Mouse (Mus musculus) v-Abl transformed pro-B cells (cell line): ENCODE measurements around the gene Cd4.
"Not testable (repeated sequence)": the region's sequence is repeated elsewhere in the genome, so short reads cannot be mapped to it uniquely, and the experiment has no call there.

ENCODE experiments used
- in situ Hi-C, 2 experiments: fragments of 400-800 bp; cut with MboI; formaldehyde crosslinking; loops; one replicate each; pipeline ENCODE4 v1.15.1; 2025; ENCODE audit not compliant: unreplicated experiment in 2 of 2

Cd4 gene

GRCm38 (mm10) chr6:124858561-124859318, 29.3 kb downstream of the Cd4 start:
- in situ Hi-C loops = loop anchor here in 1 of 2 experiments (10.0 to 25.0 kb wide), 2 partner anchors 106 to 754 kb away; partner anchors contain the start of gene Cops7a

GRCm38 (mm10) chr6:124857840-124858530, 30.0 kb downstream of the Cd4 start:
- in situ Hi-C loops = loop anchor here in 1 of 2 experiments (10.0 to 25.0 kb wide), 2 partner anchors 107 to 754 kb away; partner anchors contain the start of gene Cops7a

GRCm38 (mm10) chr6:124856916-124857839, 30.8 kb downstream of the Cd4 start, which contains the start of gene P3h3:
Gene P3h3, minus strand, starts transcription at chr6:124857752.
- in situ Hi-C loops = loop anchor here in 1 of 2 experiments (10.0 to 25.0 kb wide), 2 partner anchors 108 to 755 kb away; partner anchors contain the start of gene Cops7a

GRCm38 (mm10) chr6:124856321-124856720, 31.7 kb downstream of the Cd4 start:
- in situ Hi-C loops = loop anchor here in 1 of 2 experiments (10.0 to 25.0 kb wide), 2 partner anchors 108 to 756 kb away; partner anchors contain the start of gene Cops7a

GRCm38 (mm10) chr6:124854647-124855046, 33.4 kb downstream of the Cd4 start:
- in situ Hi-C loops = loop anchor here in 1 of 2 experiments (10.0 to 25.0 kb wide), 2 partner anchors 110 to 758 kb away; partner anchors contain the start of gene Cops7a

- in situ Hi-C loops = loop anchor here in 1 of 2 experiments (10.0 to 25.0 kb wide), 2 partner anchors 114 to 762 kb away; partner anchors contain the start of gene Cops7a
These were observed 37.5 kb downstream of the Cd4 start for GRCm38 (mm10) chr6:124850535-124850934.

GRCm38 (mm10) chr6:124847305-124847704, 40.7 kb downstream of the Cd4 start:
- in situ Hi-C loops = no loop called here

- in situ Hi-C loops = no loop called here
These were observed 47.5 kb downstream of the Cd4 start, which contains the start of gene Gnb3 for GRCm38 (mm10) chr6:124840241-124841167. Gene Gnb3, minus strand, starts transcription at chr6:124840275.

GRCm38 (mm10) chr6:124839805-124840204, 48.2 kb downstream of the Cd4 start:
- in situ Hi-C loops = no loop called here

GRCm38 (mm10) chr6:124836411-124836810, 51.6 kb downstream of the Cd4 start:
- in situ Hi-C loops = no loop called here

GRCm38 (mm10) chr6:124835531-124835930, 52.5 kb downstream of the Cd4 start:
- in situ Hi-C loops = no loop called here

GRCm38 (mm10) chr6:124834512-124835081, 53.4 kb downstream of the Cd4 start:
- in situ Hi-C loops = no loop called here

GRCm38 (mm10) chr6:124831649-124832048, 56.4 kb downstream of the Cd4 start:
- in situ Hi-C loops = no loop called here

- in situ Hi-C loops = not testable (repeated sequence)
These were observed 56.8 kb downstream of the Cd4 start for GRCm38 (mm10) chr6:124831199-124831598.

- in situ Hi-C loops = no loop called here
These were observed 58.0 kb downstream of the Cd4 start for GRCm38 (mm10) chr6:124829799-124830700.

GRCm38 (mm10) chr6:124828868-124829798, 58.9 kb downstream of the Cd4 start, which contains the start of the genes Usp5 and Cdca3:
Gene Usp5, minus strand, starts transcription at chr6:124829484.
Gene Cdca3, plus strand, starts transcription at chr6:124829547.
- in situ Hi-C loops = no loop called here
